Mouse (Mus musculus) heart, adult 2 months (tissue): ENCODE measurements around the gene Ccdc78.

Experiments
- CTCF ChIP-seq: fragments of 200-600 bp; IDR thresholded peaks from 2 replicates; pipeline ENCODE4 v1.8.1; 2022; ENCODE audit warnings: antibody characterized with exemption, mild to moderate bottlenecking, moderate library complexity
- EP300 ChIP-seq: fragments of 200-500 bp; IDR thresholded peaks from 2 replicates; pipeline ENCODE4 v1.6.1; 2011; ENCODE audit warnings: low read depth, low read length, control low read depth; ENCODE audit not compliant: insufficient read depth

GRCm38 (mm10) chr17:25781339-25781738, 5.0 kb upstream of the Ccdc78 start:
- TF ChIP-seq CTCF = no peak
- no peak for TF ChIP-seq EP300
